Mouse (Mus musculus) right cerebral cortex, postnatal 4 days (tissue): ENCODE results near the gene Sgms1.
"Not testable (repeated sequence)": the region's sequence is repeated elsewhere in the genome, so short reads cannot be mapped to it uniquely, and the experiment has no call there.

Source experiments
- DNase-seq: peaks from one replicate; pipeline ENCODE4 v3.0.0-alpha.2; 2022

Sgms1 gene

DNA sequence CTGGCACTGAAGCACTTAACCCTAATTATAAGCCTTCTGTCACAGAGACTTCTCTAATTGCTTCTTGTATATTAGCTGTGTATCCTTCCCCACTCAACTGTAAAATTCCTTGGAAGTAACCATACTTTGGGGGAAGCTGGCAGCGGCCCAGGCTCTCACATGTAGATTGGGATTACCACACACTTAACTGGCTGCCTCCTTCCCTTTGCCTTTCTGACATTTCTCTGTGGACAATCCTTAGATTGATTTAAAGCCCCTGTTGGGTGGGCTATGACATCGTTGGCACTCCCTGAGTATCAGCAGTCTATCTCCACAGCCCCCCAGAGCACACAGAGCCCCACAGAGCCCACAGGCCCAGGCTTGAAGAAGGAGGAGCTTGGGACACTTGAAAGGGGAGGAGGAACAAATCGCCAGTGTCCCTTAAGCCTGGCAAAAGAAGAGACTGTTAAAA lies 8.0 kb downstream of the Sgms1 start:
- DNase-seq = no peak

- no peak for DNase-seq
These were observed 8.8 kb downstream of the Sgms1 start for GRCm38 (mm10) chr19:32380748-32381147.

- no peak for DNase-seq
These were observed 10.1 kb downstream of the Sgms1 start for GRCm38 (mm10) chr19:32379239-32379920.

GRCm38 (mm10) chr19:32378581-32378980 lies 10.9 kb downstream of the Sgms1 start:
- DNase-seq = no peak

- no peak for DNase-seq
These were observed 11.7 kb downstream of the Sgms1 start for GRCm38 (mm10) chr19:32377701-32378325.

DNA sequence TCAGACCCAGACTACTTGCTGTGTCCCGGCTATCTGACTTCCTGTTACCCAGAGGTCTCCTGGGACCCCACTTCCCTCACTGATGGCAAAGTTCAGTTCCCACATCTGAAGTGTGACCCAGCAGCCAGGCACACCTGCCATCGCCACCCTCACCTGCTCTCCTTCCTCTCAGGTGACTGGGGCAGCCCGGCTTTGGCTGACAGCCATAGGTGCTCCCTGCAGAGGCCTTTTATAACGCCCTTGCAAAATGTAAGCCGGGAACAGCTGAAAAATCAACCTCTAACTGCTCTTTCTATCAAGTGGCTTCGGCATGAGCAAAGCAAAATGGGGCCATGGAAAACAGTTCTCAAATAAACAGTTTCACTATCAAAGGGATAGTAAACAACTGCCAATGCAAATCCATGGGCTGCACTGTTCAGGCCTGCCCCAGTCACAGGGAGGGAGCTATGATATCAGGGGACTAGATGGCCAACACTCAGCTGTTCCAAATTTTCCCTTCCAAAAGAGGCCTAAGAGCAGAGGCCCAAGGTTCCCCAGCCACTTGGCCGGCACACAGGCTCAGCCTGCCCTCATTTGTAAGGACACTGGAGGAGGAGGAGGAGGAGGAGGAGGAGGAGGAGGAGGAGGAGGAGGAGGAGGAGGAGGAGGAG lies 12.5 kb downstream of the Sgms1 start:
- no peak for DNase-seq

DNA sequence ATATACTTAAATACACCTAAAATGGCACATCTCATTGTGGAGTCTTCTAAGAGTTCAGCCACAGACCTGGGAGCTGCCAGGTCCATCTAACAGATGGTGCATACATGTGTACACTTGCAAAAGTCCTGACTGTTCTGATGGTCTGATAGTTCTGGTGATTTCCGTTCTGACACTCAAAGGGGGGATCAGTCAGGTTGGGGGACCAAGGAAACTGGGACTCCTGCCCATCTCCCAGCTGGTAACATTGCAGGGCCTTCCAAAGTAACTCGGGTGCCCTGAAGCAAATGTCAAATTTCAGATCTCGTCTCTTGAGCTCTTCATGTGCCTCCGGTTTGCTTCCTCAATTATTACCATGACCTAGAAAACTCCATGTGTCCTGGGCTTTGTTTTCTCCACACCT lies 13.5 kb downstream of the Sgms1 start:
- DNase-seq = no peak

GRCm38 (mm10) chr19:32375473-32375985 lies 14.0 kb downstream of the Sgms1 start:
- DNase-seq = no peak

DNA sequence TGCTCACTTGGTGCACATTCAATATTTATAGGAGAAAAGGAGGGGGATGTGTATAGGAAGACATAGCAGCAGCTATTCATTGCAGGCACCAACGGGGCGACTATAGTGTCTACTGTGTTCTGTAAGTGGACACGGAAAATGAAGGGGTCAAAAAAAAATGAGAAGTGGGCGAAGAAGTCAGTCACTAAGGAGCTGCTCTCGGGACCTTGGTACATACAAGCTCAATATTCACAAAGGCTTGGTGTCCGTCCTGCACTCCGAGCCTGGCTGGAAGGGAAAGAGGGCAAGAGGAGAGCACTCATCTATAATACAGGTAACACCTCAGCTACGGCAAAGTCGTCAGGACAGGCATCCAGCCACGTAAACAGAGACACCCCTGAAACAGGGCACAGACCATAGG lies 14.8 kb downstream of the Sgms1 start:
- DNase-seq = no peak

GRCm38 (mm10) chr19:32373865-32374655 lies 15.5 kb downstream of the Sgms1 start:
- no peak for DNase-seq

DNA sequence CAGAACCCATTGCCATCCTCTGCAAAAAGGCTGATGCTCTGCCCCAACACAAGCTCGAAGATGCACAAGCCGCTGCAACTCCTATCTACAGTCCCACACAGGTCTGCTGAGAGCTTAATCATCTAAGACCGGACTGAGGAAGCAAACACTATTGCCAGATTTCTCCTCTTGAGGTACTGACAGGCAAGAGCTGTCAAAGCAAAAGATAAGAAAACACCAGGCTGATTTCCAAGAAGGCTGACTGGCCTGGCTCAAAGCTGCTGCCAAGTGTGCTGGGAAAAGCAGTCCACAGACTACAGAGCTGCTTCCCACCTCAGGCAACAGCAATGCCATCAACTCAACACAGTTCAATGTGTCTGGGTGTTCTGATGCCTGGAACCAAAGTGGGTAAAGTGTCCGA lies 17.1 kb downstream of the Sgms1 start:
- no peak for DNase-seq

DNA sequence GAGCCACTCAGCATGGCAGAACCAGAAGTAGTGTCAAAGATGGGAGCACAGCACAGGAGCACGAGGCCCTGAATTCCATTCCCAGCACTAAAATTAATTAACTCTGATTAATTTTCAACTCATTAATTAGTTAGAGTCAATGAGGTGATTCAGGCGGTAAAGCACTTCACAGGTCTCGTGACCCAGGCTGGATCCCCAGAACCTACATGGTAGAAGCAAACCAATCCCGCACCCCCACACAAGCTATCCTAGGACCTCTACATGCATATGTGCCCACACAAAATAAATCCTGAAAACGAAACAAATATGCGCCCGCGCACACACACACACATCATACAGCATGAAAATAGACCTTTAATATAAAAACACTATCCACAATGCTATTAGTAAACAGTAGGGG lies 22.2 kb downstream of the Sgms1 start:
- DNase-seq = no peak

DNA sequence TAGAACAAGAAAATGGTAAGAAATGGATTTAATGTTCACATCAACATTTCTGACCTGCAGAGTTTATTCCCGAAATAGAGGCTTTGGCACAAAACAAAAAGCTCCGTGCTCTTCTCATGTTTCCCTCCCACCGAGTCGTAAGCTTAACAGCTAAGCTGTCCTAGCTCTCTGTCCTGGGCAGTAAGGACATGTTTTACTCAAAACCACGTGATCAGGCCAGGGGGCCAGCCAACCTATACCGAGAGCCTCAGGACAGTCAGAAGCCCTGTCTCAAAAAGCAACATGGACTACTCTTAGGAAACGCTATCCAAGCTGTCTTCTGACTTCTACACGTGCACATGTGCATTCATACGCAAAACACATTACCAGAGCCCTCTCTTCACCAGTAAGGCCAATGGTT lies 23.1 kb downstream of the Sgms1 start:
- no peak for DNase-seq

GRCm38 (mm10) chr19:32365111-32365510 lies 24.4 kb downstream of the Sgms1 start:
- DNase-seq = peak; percentile 61

DNA sequence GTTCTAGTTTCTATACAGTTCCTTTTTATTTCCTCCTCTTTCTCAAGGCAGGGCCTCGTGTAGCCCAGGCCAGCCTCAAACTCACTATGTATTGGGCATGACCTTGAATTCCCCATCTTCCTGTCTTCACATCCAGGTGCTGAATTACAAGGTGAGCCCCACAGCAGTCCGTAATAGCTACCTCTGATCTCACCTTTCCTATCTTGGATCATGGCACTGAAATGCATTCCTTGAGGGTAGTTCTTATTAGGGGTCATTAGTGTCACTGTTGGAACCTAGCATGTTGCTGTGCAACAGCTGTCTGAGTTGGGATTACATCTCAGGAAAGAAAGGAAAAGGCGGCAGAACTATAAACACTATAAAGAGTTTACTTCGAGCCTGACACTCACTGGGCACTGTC lies 25.9 kb downstream of the Sgms1 start:
- DNase-seq = no peak

- DNase-seq = no peak
These were observed 27.0 kb downstream of the Sgms1 start for GRCm38 (mm10) chr19:32362520-32362919.

DNA sequence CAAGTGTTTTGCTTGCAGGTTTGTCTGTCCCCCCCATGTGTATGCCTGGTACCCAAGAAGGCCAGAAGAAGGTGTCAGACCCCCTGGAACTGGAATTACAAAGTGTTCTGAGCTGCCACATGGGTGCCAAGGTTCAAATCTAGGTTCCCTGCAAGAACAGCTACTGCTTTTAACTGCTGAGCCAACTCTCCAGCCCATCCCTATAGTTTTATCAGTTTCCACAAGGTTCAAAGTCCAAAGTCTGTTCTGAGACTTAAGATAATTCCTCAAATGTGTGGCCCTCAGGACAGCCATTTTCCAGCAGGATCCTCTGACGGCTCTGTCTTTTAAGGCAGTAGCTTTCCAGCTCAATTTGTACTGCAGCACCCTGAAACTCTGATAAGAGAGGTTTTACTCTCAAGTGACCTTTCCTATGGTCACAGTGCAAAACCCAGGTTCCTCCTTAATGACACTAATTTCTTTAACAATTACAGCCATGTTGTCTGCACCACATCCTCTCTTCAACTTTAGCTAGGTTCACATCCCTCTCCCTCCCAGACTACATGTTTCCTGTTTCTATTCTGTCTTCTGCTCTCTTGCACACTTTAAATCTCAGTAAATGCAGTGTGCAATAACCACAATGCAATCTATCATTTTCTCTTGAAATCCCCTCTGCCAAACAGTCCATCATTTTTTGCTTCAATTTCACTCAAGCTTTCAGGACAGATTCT lies 28.4 kb downstream of the Sgms1 start:
- DNase-seq = no peak

DNA sequence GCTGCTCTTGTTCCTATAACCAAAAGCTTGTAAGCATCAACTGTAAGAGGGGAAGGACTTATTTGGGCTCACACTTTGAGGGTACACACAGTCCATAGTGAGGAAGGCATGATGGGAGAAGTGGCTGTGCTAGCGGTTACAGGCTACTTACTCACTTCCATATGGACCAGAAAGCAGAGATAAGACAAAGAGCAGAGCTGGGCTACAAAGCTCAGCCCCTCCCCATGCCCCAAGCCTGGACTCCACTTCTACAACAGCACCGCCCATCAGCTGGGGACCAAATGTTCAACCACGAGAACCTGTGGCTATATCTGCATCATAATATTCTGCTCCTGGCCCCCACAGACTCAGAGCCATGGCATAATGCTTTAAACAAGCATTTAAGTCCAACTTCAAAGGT lies 29.0 kb downstream of the Sgms1 start:
- DNase-seq = no peak

- DNase-seq = peak; percentile 19
These were observed 30.6 kb downstream of the Sgms1 start for GRCm38 (mm10) chr19:32358699-32359517.

- DNase-seq = not testable (repeated sequence)
These were observed 31.5 kb downstream of the Sgms1 start for GRCm38 (mm10) chr19:32358011-32358410.

- no peak for DNase-seq
These were observed 33.3 kb downstream of the Sgms1 start for GRCm38 (mm10) chr19:32356166-32356565.

DNA sequence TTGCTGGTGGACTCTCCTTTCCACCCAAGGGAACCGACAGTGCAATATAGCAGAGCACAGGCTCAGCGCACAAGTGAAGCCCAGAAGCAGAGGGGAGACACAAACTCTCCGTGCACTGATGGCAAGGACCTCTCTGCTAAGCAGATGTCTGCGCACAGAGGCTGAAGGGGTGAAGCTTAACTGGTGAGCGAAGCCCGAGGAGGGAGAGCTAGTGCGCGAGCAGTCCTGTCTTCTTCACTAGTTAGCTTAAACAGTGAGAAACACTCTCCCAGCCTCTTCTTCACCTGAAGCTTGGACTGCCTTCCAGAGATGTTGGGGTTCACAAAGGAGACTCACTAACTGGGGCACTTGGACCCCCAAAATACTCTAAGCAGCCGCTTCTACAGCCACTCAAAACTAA lies 36.1 kb downstream of the Sgms1 start:
- DNase-seq = no peak
